Mouse (Mus musculus) testis, adult 2 months (tissue): Measurements from ENCODE around the gene Slc35e4.

Experiments used
- CTCF ChIP-seq: fragments of 200-500 bp; IDR thresholded peaks from 2 replicates; pipeline ENCODE4 v1.5.1; 2012; ENCODE audit warnings: low read depth, mild to moderate bottlenecking, inconsistent platforms, low read length, moderate library complexity; ENCODE audit not compliant: control insufficient read depth, insufficient read depth, insufficient replicate concordance
- POLR2A ChIP-seq: fragments of 200-500 bp; IDR thresholded peaks from 2 replicates; pipeline ENCODE4 v1.6.1; 2012; ENCODE audit warnings: low read depth, mild to moderate bottlenecking, inconsistent platforms, low read length, moderate library complexity; ENCODE audit not compliant: control insufficient read depth

DNA sequence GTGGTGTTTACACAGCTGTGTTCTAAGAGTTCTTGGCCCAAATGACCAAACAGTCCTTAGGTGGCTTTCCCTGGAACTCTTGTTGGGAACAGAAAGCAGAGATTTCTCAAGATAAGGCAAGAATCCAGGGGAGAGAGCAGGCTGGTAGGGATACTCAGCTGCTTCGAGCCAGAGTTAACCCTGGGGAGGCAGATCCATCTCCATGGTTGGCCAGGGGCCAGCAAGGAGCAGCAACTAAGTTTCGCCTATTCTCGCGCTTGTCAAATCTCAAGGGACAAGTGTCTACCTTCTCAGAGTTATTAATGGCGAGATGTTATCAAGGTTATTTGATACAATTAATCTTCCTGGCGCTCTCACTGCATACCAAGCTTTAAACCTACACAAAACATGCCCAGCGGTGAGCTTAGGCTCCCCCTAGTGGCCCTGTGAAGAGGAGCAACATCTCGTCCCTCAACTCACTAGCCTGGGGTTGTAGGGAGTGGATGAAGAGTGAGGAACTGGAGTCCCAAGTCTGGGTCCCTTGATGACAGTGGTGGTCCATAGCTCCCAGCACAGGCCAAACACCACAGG is 6.9 kb upstream of the Slc35e4 start:
- TF ChIP-seq CTCF: peak; percentile 72; the same call in 1 of the 2 replicates
- TF ChIP-seq POLR2A: no peak
